Mouse (Mus musculus) adrenal gland, postnatal 25 days (tissue): Measurements from ENCODE around the gene Mettl11b. TPM values are rescaled to one million over a fixed set of nuclear protein-coding genes. Genes with fewer than 3 reads are reported as not detected.

Experiments used
- total RNA-seq: library from RNA; stranded (reverse); gene quantifications from 2 replicates; pipeline ENCODE4 v1.2.3, GENCODE M21; 2021

Mettl11b gene
- total RNA-seq, 1 experiment from 2014 or later: not detected

Other genes with a start within 250 kb of the Mettl11b start
- 17.7 and 21.3 TPM in 2 replicates for gene Kifap3, start 54.4 kb upstream of the Mettl11b start, total RNA-seq
- gene Scyl3, start 203.9 kb upstream of the Mettl11b start, total RNA-seq: 19.7 and 24.5 TPM in 2 replicates